Mouse (Mus musculus): ENCODE results near the gene Tbcd. TPM values are rescaled to one million over a fixed set of nuclear protein-coding genes. Genes with fewer than 3 reads are reported as not detected.
A peak's percentile ranks its signal among the peaks of the same experiment; 100 is the strongest.

The Tbcd gene
- total RNA-seq, 2 experiments from 2014 or later, result 13.9 to 14.3 TPM

GRCm38 (mm10) chr11:121522156-121522762 is 70.5 kb downstream of the Tbcd start:
- no peak for DNase-seq
- intact Hi-C loops (cut with DNase I), result no loop called here

GRCm38 (mm10) chr11:121524191-121524590 is 72.4 kb downstream of the Tbcd start:
- intact Hi-C loops (cut with DNase I), result no loop called here
- no peak for DNase-seq

- no peak for DNase-seq
Observed at GRCm38 (mm10) chr11:121529747-121530146, 78.0 kb downstream of the Tbcd start.

GRCm38 (mm10) chr11:121536528-121536927 is 84.8 kb downstream of the Tbcd start:
- intact Hi-C loops (cut with DNase I), result no loop called here
- no peak for DNase-seq

More at GRCm38 (mm10) chr11:121529747-121530146, 78.0 kb downstream of the Tbcd start:
- intact Hi-C loops (cut with DNase I), result no loop called here

GRCm38 (mm10) chr11:121542471-121542870 is 90.7 kb downstream of the Tbcd start:
- intact Hi-C loops (cut with DNase I), result no loop called here
- DNase-seq, result no peak

- no peak for DNase-seq
- intact Hi-C loops (cut with DNase I), result no loop called here
Observed at GRCm38 (mm10) chr11:121543287-121543856, 91.6 kb downstream of the Tbcd start.

DNA sequence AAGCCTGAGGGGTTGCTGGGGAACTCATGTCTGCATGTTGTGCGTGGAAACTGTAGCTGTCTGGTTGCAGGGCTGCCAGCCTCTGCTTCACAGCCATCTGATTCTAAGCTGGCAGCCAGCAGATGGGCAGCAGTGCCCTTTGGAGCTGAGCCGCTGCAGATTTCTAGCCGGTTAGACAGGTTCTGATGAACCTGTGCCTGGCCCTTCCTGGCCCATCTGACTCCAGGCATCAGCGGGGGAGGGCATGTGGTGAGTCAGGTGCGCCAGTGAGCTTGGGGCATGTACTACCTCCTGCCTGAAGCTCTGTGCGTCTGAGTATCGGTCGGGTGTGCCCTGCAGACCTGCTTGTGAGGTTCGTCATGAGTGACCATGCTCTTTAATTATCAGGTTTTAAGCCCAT is 92.2 kb downstream of the Tbcd start:
- no peak for DNase-seq
- intact Hi-C loops (cut with DNase I), result no loop called here

DNA sequence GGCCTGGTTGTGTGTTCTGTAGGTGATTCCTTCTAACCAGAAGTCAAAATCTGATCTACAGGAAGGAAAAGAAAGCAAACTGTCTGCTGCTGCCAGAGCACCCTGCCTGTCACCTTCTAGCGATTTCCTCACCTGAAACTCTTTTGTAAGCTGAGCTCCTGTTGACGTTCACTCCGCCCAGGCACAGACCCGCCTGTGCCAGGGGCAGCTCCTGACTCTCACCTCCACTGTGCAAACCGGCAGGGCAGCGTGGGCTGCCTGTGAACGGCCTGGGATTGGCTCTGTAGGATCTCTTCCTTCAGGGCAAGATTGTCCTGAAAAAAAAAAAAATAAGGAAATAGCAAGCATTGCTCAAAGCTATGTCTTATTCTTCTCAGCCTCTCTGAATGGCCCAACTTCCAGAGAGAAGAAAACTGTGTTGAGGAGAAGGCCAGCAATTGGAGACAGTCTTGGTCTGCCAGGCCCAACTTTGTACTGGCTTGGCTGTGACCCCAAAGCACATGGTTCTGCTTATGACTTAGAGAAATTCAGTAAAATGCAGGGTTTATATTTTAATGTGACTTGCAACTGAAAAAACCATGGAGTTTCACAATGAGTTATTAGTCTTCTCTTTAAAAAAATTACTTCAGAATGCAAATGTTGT is 93.1 kb downstream of the Tbcd start:
- intact Hi-C loops (cut with DNase I), result no loop called here
- no peak for DNase-seq

DNA sequence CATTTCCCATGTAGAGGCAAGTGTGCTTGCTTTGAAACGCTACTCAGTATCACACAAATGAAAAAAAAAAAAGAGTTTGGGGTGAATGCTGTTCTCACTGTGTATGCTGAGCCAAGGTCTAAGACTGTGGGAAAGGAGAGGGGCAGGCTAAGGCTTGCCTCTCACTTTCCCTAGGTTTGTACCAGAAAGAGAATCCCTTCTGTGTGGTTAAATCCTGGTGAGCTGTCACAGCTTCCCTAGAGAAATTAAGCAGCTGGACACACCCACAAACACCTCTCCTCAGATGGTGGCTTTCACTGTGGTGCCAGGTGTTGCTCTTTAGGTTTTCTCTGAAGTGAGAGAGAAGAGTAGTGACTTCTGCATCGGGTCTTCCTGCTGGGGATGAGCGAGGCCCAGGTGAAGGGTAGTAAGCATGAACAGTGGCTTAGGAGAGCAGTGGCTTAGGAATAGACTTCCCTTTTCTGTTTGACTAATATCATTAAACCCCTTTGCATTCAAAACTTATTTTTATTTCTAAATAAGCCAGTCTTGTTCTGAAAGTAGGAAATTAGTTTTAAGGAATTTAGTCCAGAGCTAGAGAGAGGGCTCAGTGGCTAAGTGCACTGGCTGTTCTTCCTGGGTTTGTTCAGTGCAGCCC is 93.8 kb downstream of the Tbcd start:
- no peak for DNase-seq

GRCm38 (mm10) chr11:121547234-121547633 is 95.5 kb downstream of the Tbcd start:
- DNase-seq, result no peak
- intact Hi-C loops (cut with DNase I), result no loop called here

More for the DNA sequence above, 93.8 kb downstream of the Tbcd start:
- intact Hi-C loops (cut with DNase I), result no loop called here

DNA sequence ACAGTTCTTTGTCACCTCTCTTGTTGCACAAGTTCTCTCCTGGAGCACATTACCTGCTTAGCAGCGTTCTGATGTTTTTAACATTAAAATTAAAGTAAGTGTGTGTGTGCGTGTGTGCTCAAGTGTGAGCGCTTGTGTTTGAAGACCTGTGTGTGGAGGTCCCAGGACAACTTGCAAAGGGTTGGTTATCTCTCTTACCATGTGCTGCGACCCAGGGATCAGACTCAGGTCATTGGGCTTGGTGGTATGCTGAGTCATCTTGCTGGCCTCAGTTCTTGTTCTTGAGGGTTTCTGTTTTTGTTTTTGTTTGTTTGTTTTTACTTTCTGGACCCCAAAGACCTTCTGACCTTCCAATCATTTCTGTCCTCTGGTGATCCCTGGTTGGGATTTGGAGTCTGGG is 96.2 kb downstream of the Tbcd start:
- intact Hi-C loops (cut with DNase I), result no loop called here
- no peak for DNase-seq

GRCm38 (mm10) chr11:121548996-121549842 is 97.5 kb downstream of the Tbcd start:
- peak; percentile 22 to 33 for DNase-seq
- intact Hi-C loops (cut with DNase I), result no loop called here

- DNase-seq, result no peak
- intact Hi-C loops (cut with DNase I), result no loop called here
Observed at GRCm38 (mm10) chr11:121549843-121550647, 98.3 kb downstream of the Tbcd start.

DNA sequence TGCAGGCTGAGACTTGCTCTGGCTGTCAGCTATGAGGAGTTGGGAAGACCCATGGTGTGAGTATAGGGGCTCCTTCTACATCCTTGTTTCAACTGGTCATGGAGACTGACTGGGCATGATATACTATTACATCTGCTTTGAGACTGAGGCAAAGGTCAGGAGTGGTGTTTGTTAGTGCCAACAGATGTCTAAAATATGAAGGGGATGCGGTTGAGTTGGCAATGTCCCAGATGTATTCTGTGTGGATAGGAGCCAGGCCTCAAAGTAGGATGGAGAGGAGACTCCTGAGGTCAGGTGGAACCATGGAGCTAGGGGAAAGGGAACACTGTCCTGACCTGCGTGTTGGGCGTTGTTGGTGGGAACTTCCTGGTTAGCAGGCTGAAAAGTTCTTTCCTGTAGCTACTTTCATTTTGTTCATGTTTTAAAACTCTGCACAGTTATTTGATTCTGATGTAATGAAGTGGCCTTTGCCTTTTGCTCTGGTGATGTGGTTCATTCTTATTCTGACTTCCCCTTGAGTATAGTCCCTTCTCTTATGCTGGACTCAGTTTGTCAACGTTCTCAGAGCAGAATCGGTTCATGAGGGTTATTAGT is 99.6 kb downstream of the Tbcd start:
- intact Hi-C loops (cut with DNase I), result no loop called here
- DNase-seq, result no peak

DNA sequence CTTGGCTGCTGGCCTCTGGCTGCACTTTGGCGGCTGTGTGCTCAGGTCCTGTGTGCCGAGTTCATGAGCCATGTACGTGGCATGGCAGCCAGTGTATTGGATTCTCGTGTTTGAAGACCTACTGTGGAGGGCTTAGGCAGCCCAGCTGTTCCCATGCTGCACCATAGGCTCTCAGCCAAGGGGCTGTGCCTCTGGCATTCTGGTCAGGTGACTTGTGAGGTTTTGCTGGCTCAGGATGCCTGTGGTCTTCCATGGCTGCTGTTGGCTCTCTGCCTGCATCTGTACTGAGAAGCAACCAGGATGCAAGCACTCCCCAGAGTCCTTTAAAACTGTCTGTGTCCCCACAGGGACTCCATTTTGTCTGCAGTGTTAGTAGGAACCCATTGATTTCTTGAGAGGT is 100.4 kb downstream of the Tbcd start:
- intact Hi-C loops (cut with DNase I), result no loop called here
- peak; percentile 19 to 31 for DNase-seq

- intact Hi-C loops (cut with DNase I), result no loop called here
- no peak for DNase-seq
Observed at GRCm38 (mm10) chr11:121552846-121553457, 101.2 kb downstream of the Tbcd start.

DNA sequence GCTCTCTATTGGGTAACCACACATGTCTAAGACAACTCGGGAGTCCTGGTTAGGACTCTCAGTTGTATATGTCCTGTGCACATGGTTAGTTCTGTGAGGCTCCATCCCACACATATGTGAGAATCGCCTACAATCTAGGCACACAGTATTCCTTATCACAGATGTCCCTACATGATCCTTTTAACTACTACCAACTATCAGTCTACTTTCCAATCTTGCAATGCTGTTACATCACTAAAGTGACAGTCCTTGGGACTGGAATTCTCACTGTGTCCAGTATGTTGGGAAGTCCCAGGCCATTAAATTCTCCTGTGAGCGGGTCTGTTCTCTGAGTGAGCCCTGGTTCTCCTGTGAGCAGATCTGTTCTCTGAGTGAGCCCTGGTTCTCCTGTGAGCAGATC is 101.7 kb downstream of the Tbcd start:
- no peak for DNase-seq
- intact Hi-C loops (cut with DNase I), result no loop called here

- intact Hi-C loops (cut with DNase I), result no loop called here
- DNase-seq, result no peak
Observed at GRCm38 (mm10) chr11:121556727-121557126, 105.0 kb downstream of the Tbcd start.

DNA sequence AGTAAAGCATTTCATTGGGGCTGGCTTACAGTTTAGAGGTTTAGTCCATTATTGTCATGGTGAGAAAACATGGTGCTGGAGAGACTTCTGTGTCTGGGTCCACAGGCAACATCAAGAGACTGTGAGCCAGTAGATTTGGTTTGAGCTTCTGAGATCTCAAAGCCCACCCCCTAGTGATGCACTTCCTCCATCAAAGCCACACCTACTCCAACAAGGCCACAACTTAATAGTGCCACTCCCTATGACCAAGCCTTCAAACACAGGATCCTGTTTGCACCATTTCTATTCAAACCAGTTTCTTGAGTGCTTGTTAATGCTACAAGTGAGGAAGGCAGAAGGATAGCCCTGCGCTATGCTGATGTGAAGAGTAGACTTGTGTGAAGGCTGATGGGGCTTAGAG is 106.2 kb downstream of the Tbcd start:
- intact Hi-C loops (cut with DNase I), result no loop called here
- no peak for DNase-seq

Data from heart, postnatal 14 days (tissue).